Mouse (Mus musculus): ENCODE data around the gene Styxl1.

Gene Styxl1

DNA sequence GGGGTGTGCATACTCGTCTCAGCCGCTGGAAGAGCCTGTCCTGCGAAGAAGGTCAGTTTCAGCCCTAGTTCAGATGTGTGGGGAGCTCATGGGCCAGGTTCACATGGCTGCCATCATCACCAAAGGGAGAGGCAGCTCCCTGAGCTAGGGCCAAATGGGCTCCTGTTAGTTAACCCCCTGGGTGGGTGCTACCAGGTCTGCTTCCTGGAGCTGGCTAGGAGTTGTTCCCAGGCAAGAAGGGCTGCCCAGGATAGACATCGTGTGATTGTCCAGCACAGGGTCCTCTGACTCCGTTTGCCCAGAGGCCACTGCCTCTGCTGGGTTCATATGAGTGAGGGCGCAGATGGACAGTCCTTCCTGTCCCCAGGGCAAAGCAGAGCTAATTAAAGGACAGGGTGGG is 52.2 kb downstream of the Styxl1 start:
- DNase-seq (ENCODE audit: low spot score in 2 of 2), result no peak

DNA sequence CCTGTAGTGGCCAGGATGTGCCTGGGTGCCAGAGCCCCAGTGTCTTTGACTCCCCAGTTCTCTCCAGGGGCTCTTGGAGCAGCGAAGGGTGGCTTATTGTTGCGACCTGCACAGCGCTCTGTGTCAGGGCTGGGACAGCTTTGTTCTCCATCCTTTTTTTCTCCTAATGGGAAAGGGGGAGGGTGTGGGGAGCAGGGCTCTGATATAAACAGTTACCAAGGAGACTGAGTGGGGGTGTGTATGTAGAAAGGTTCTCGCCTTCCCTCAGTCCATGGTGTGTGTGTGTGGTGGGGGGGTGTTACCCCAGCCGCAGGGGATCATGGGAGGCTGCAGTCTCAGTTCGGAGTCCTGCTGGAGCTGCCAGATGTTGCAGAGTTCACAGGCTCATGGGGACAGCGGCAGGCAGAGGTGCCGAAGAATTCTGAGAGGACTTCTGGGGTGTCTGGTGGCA is 52.8 kb downstream of the Styxl1 start:
- DNase-seq (ENCODE audit: low spot score in 2 of 2), result no peak

DNA sequence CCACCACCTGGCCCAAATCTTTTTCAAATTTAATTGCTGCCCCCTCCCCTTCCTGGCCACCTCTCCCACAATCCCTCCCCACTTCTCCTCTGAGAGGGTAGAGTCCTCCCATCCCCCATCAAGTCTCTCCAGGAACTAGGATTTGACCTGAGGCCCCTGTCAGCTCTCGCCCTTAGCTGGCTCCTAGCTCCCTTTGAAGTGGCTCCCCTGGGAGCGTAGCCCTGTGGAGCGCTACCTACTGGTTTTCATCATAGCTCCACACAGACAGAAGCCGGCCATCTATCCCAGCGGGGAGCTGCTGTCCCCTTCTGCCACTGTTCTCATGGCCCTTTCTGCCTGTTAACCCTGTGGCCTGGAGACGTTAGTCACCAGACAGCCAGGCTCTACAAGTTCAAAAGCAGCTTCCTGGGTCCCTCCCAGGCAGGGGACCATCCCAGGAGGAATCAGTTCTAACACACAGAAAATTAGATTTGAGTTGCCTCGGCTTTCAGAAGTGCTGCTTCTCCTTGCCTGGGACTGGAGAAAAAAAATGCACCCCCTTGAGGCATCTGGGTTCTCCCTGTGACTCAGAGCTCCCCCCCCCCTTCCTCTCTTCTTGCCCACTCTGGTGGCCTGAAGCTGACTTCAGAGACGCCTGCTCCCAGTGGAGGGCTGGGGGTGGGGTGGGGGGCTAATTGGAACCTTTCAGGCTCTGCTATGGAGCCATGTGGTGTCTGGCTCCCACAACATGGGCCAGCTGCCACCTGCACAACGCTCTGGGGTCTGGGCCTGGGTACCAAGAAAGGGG is 53.5 kb downstream of the Styxl1 start:
- no peak for DNase-seq (ENCODE audit: low spot score in 2 of 2)

- DNase-seq (ENCODE audit: low spot score in 2 of 2), result no peak
These were observed 54.9 kb downstream of the Styxl1 start for GRCm38 (mm10) chr5:135723165-135723751.

- peak in 1 of 2 experiments; percentile 40 for DNase-seq (ENCODE audit: low spot score in 2 of 2)
These were observed 56.1 kb downstream of the Styxl1 start for GRCm38 (mm10) chr5:135722121-135722520.

DNA sequence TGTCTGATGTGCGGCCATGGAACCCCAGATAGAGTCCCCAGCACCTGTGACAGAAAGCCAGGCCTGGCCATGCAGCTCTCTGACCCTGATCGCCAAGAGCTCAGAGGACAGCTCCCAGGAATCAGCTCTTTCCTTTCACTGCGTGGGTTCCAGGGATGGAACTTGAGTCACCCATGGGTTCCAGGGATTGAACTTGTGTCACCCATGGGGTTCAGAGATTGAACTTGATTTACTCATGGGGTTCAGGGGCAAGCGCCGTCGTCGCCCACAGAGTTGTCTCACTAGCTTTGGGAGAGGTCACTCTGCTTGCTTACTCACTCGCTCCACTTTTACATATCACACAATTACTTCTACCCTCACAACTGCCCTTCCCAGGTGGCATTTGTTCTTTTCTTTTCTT is 57.1 kb downstream of the Styxl1 start:
- DNase-seq (ENCODE audit: low spot score in 2 of 2), result no peak

DNA sequence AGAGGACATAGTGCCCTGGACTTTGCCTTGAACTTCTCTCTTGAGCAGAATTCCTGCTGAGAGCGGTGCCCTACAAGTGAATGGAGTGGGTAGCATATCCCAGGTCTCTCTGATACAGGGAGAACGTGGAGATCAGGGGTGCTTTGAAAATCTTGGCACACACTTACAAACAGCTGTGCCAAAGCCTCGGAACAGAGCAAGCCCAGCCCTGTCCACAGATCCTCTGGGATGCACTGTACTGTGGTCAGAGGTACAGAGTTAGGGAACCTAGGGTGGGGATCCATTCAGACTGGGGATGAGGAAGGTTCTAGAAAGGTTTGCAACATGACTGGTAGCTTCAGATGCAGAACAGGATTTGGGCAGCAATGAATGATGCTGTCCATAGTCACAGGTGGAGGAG is 58.1 kb downstream of the Styxl1 start:
- DNase-seq (ENCODE audit: low spot score in 2 of 2), result no peak

DNA sequence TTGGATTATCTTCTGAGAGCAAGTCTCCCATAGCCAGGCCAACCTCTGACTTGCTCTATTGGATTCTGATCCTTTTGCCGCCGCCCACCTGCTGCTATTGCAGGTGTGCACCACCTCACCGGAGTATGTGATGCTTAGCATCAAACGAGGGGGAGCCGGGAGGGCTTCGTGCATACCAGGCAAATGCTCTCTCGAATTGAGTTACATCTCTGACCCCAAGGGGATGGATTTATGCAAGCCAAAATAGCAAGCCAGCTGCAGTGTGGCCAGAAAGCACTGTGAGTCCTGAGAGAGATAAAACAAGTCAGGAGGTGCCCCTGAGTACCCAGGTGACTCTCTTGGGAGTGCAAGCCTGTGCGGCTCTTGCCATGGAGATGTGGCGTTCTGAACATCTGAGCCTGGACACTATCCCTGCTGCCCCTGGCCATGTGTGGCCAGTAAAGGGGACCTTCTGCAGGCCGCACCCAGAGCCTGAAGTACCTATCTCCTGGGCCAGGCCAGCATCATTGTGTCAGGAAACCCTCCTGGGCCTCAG is 58.5 kb downstream of the Styxl1 start:
- DNase-seq (ENCODE audit: low spot score in 2 of 2), result no peak

DNA sequence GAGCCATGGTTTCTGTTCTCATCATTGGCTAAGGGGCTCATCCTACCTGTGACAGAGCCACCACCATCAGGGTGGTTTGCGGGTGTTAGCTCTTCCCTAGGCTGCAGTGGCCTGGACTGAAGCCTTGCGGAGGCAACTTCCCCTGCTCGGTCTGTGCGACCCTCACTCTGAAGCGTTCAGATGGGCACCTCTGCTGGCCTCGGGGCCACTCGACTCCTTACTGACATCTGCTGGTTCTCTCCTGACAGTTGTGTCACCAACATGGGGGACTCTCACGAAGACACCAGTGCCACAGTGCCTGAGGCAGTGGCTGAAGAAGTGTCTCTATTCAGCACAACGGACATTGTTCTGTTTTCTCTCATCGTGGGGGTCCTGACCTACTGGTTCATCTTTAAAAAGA is 62.6 kb downstream of the Styxl1 start:
- DNase-seq (ENCODE audit: low spot score in 2 of 2), result no peak

DNA sequence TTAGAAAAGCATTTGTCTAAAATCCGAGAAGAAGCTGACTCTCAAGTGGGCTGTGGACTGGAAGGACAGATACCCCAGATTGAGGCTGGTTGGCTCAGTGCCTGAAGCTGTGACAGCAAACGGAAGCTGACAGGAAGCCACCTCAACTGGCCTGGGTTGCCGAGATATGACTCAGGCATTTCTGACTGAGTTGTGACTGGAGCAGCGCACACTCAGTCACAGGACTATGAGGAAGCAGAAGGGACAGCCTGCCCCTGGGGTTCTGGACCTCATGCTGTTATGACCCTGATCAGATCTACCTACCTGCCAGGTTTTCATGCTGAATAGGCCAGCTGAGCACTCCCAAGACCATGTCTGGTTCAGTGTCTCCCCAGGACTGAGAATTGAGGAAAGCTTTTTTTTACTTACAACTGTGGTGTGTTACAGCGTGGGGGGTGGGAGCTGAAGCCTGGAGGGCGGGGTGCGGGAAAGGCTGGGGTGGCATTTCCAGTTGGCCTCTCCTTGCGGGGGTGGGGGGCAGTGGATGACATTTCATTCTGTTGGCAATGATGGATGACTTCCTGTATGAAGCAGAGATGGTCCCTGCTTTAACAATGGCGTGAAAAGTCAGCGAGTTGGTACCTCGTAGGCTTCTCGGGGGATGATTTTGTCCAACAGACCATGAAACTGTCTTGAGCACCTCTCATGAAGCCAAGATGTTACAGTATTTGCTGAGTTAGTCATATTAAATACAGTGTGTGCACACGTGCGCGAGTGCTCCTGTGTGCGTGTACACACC is 64.6 kb downstream of the Styxl1 start:
- DNase-seq (ENCODE audit: low spot score in 2 of 2), result peak; percentile 45 to 58

DNA sequence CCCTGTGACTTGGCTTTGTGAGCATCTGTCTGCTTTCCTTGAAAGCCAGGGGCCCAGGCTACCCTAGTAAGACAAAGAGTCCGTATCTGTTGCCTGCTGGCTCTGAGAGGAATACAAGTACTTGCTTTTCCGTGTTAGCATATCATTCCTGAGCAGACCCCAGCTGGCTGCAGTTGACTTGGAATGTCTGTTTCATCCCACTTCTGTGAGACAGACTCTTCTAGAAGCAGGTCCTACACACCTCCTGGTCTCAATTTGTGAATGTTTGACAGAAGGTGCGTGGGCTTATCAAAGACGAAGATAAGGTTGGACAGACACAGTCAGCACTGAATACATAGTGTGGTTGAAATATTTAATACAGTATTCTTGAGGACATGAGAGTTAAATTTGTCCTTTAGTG is 65.4 kb downstream of the Styxl1 start:
- DNase-seq (ENCODE audit: low spot score in 2 of 2), result peak in 1 of 2 experiments; percentile 46

GRCm38 (mm10) chr5:135711582-135712355 is 66.4 kb downstream of the Styxl1 start:
- no peak for DNase-seq (ENCODE audit: low spot score in 2 of 2)

GRCm38 (mm10) chr5:135710599-135711214 is 67.5 kb downstream of the Styxl1 start:
- no peak for DNase-seq (ENCODE audit: low spot score in 2 of 2)

DNA sequence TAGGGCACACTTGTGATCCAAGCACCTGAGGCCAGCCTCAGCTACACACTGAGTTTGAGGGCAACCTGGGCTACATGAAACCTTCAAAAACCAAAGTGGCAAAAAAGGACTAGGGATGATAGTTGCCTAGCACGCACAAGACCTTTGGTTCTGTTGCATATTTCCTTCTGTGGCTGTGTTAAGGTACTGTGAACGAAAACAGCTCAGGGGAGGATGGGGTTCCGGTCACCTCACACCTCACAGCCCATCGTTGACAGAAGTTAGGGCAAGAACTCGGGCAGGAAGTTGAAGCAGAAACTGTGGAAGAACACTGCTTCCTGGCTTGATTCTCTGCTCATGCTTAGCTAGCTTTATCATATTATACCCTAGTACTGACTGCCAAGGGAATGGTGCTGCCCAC is 68.5 kb downstream of the Styxl1 start:
- no peak for DNase-seq (ENCODE audit: low spot score in 2 of 2)

DNA sequence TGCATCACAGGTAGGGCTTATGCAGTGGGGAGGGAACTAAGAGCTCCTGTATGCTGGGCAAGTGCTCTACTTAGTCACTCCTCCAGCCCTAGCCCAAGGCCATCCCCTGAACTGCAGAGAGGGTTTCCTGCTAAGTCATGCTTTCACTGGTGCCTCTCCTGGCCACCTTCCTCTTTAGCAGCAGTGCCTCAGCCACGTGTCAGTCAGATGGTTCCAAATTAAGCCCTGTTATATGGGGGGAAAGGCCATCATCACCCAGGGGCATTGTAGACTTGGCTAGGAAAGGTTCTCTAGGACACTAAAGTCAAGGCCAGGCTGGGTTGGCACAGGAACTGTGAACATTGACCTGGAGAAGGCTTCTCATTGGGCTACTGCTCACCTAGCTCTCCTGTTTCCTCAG is 70.3 kb downstream of the Styxl1 start:
- DNase-seq (ENCODE audit: low spot score in 2 of 2), result no peak

GRCm38 (mm10) chr5:135707039-135707438 is 71.1 kb downstream of the Styxl1 start:
- DNase-seq (ENCODE audit: low spot score in 2 of 2), result no peak

DNA sequence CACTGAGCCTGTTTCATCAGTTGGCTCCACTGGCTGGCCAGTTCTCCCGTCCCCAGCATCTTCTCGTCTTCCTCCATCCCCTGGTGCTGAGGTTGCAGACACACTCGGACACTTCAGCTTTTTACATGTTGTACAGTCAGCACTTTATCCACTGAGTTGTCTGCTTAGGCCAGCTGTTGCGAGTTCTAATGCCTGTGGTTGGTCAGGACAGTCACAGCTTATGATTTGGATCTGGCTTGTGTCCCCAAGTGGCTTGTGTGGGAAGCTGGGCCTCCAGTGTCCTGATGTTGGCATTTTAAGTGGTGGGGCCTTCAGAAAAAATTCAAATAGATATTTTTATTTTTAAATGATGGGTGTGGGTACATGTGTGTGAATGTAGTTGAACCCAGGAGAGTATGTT is 72.8 kb downstream of the Styxl1 start:
- no peak for DNase-seq (ENCODE audit: low spot score in 2 of 2)

GRCm38 (mm10) chr5:135703431-135703830 is 74.8 kb downstream of the Styxl1 start:
- DNase-seq (ENCODE audit: low spot score in 2 of 2), result no peak

DNA sequence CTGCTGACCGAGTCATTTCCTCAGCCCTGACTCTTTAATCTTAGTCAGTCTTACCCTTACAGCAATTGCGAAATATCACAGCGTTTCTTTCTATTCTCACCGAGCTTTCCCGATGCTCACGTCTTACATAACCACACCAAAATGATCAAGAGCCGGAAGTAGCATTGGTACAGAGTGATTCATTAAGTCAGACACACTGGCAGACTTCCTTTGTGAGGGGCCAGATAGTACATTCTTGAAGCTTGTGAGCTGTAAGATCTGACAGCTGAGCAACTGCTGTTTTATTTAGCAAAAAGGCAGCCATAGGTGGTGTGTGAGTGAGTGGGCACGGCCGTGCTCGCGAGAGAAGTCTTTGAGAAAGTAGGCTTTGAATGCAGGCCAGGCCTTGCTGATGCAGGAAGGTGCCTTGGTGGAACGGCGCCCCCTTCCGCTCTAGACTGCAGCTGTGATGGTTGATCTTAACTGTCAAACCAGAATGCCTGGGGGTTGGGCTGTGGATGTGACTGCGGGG is 75.4 kb downstream of the Styxl1 start:
- peak; percentile 52 to 54 for DNase-seq (ENCODE audit: low spot score in 2 of 2)

DNA sequence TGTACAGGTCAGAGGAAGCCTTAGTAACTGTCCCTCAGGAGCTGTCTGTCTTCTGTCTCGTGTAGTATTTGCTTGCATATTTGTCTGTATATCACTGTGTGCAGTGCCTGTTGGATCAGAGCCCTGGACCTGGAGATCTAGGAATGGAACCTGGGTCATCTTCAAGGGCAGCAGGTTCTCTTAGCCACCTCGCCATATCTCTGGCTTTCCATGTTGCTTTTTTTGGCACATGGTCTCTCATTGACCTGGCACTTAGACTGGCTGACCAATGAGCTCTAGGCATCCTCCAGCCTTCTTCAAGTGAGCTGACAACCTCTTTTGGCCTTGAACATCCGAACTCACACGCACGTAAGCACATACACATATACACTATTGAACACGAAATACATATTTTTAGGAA is 76.0 kb downstream of the Styxl1 start:
- no peak for DNase-seq (ENCODE audit: low spot score in 2 of 2)

DNA sequence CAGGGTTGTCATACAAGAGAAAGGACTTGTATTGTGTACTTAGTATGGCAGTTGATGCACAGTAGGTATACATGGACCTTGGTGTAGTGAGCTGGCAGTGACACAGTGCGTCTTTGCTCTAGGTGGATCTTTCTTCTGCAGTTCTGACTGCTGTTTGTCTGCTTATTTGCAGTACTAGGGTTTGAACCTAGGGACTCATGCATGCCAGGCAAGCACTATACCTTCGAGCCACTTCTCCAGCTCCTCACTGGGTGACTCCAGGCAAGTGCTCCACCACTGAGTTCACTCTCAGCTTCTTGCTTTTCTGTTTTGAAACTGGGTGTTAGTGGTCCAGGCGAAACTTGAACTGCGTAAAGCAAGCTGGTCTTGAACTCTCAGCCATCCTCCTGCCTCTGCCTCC is 76.6 kb downstream of the Styxl1 start:
- DNase-seq (ENCODE audit: low spot score in 2 of 2), result no peak
